Mouse (Mus musculus): ENCODE results near the gene Cacna1s. TPM values are rescaled to one million over a fixed set of nuclear protein-coding genes. Genes with fewer than 3 reads are reported as not detected.

The Cacna1s gene
- polyA plus RNA-seq, 1 experiment from 2014 or later = 0.10 TPM

Other genes with a start within 250 kb of the Cacna1s start
- gene Lad1, start 234.2 kb upstream of the Cacna1s start, polyA plus RNA-seq (2015; fragmentation: Nextera tagmentation; extraction: Ambion mirVana) = 14.9 and 17.0 TPM in 2 replicates
- gene Tnnt2, start 216.4 kb upstream of the Cacna1s start, polyA plus RNA-seq (2015; fragmentation: Nextera tagmentation; extraction: Ambion mirVana) = 158 and 190 TPM in 2 replicates
- gene Pkp1, start 133.5 kb upstream of the Cacna1s start, polyA plus RNA-seq (2015; fragmentation: Nextera tagmentation; extraction: Ambion mirVana) = 0.20 and 0.67 TPM in 2 replicates
- gene Igfn1, start 46.4 kb upstream of the Cacna1s start, polyA plus RNA-seq (2015; fragmentation: Nextera tagmentation; extraction: Ambion mirVana) = not detected in 2 replicates
- 153 and 162 TPM in 2 replicates for gene Tmem9, start 44.6 kb upstream of the Cacna1s start, polyA plus RNA-seq (2015; fragmentation: Nextera tagmentation; extraction: Ambion mirVana)
- gene Ascl5, start 1.9 kb upstream of the Cacna1s start, polyA plus RNA-seq (2015; fragmentation: Nextera tagmentation; extraction: Ambion mirVana) = not detected in 2 replicates
- 3.5 and 4.1 TPM in 2 replicates for gene Kif21b, start 78.6 kb downstream of the Cacna1s start, polyA plus RNA-seq (2015; fragmentation: Nextera tagmentation; extraction: Ambion mirVana)
- 0.17 and 0.25 TPM in 2 replicates for gene Mroh3, start 160.1 kb downstream of the Cacna1s start, polyA plus RNA-seq (2015; fragmentation: Nextera tagmentation; extraction: Ambion mirVana)
- 15.7 and 16.0 TPM in 2 replicates for gene Inava, start 181.5 kb downstream of the Cacna1s start, polyA plus RNA-seq (2015; fragmentation: Nextera tagmentation; extraction: Ambion mirVana)
- not detected in 2 replicates for gene Gpr25, start 208.1 kb downstream of the Cacna1s start, polyA plus RNA-seq (2015; fragmentation: Nextera tagmentation; extraction: Ambion mirVana)